Mouse (Mus musculus): ENCODE measurements at regions not wholly inside any gene's neighbourhood (a gene's known extent, or its start where the extent isn't known, plus 50 kb on each side); places are given as distances from the start of the nearest gene placed in this dataset.

- TF ChIP-seq POLR2A (IDR thresholded peaks at IDR 0.05; ENCODE audit: low read depth, low read length): no peak
- TF ChIP-seq CTCF (conservative IDR thresholded peaks at IDR 0.05; ENCODE audit: insufficient read depth, insufficient read length, low read depth, low read length): no peak
These were observed 541.6 kb downstream of the Arl4a start for GRCm38 (mm10) chr12:39496203-39496602.
